Mouse (Mus musculus) mouse trophoblast stem cell (cell line): ENCODE measurements around the gene Asf1b.

Experiments used
- in situ Hi-C, 2 experiments: fragments of 300-500 bp; cut with MseI, MboI; formaldehyde crosslinking; loops; 2 replicates in 1 of 2; 3 replicates in 1 of 2; pipeline ENCODE4 v1.15.1; 2025

Asf1b gene

DNA sequence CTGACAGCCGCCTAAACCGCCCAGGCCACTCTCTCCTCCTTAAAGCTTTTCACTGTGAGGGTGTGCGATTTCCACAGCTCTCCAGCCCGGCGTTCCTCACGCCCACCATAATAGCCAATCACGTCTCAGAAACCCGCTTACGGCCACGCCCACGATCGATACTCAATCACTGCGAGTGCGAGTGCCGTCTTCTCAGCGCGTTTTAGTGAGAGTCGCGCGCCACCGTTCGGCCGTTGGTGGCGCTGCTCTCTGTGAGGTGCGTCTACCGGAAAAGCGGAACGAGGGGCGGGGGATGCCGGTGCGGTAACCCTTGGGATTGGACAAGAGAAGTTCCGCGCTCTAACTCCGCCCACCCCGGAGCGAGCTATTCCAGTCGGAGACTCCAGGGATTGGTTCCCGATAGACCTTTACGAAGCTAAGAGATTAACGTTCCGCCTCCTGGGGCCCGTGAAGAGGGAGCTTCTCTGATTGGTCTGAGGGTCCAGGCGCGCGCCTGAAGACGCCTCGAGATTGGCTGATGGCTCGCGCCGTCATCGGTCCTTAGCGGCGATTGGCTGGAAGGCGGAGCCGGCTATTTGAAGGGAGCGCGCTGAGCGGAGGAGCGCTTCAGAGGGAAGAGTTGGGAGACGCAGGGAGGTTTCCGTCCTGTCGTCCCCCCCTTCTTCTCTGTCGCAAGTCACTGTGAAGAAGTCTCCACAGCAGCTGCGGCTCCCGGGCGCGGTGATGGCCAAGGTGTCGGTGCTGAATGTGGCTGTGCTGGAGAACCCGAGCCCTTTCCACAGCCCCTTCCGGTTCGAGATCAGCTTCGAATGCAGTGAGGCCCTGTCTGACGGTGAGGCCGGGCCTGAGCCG lies at the start of gene Asf1b, which contains the start of gene Gm10644:
Gene Asf1b (plus strand): TSS at position 402 of the 852 bp plus-strand sequence.
Gene Gm10644 (minus strand): TSS at position 100 of the 852 bp plus-strand sequence.
- in situ Hi-C loops, result no loop called here

DNA sequence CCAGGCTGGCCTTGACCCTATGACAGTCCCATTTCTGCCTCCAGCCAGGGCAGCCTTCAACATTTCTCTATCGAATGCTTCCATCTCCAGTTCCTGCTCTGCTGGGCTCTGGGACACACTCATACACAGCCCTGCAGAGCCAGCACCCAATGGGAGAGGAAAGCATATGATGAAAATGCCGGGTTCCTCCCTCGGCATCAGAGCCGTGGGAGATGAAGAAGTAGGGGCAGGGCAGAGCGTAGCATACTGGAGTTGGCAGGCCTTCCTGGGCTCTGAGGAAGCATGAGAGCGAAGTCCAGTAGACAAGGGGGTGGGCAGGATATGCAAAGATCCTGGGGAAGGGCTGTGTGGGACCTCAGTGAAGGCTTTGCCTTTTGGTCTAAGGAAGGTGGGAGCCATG lies 46.7 kb upstream of the Asf1b start:
- in situ Hi-C loops, result no loop called here

DNA sequence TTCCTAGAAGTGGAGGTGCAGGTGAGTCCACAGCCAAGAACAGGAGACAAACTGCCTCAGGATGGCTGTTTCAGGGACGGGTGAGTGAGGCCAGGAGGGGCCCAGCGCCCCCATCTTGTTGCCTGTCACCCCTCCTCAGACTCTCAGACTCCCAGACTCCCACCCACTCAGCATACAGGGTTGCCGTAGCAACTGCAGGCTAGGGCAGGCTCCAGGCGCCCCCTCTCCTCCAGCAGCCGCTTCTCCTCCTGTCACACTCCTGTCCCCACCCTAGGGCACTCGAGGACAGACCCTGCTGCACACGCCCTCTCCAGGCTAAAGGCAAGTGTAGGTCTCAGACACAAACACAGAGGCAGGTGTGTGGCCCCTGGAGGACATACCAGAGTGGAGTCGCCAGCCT lies 46.0 kb upstream of the Asf1b start:
- in situ Hi-C loops, result no loop called here

DNA sequence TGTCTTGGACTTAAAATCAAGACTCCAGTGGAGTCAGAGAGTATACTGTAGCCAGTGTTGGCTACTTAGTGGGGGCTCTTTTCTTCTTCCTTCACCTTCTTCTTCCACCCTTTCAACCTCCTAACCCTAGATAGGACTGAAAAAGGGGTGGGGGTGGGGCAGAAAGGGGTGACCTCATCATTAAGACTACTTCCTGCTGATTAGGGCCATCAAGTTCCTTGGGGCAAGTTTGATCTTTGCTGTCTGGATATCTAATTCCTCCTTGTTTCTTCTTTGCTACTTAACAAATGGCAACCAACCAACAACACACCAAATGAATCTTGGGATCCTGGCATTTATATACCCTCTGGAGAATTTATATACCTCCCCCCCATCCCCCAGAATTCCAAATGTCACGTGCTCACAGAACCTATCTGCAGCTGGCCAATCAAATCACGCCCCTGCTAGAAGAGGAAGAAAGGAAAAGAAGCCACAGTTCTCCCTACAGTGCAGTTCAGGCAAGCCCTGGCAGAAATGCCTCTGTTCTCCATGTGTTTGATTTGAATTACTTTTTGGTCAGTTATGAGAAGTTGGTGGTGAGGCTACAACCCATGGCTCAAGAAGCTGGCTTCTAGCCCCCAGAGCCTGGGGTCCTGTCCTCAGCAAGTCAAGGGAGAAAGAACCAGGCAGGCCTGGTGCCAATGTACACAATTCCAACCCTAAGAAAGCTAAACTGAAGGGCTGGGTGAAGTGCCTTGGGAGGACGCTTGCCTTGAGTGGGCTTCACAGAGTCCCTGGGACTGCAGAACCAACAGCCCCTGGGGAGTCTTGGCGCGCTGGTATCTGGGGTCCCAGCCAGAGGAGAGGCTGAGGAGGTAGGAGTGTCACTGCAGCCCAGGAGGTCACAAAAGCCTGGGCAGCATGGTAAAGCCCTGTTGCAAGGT lies 43.2 kb upstream of the Asf1b start:
- in situ Hi-C loops, result no loop called here

DNA sequence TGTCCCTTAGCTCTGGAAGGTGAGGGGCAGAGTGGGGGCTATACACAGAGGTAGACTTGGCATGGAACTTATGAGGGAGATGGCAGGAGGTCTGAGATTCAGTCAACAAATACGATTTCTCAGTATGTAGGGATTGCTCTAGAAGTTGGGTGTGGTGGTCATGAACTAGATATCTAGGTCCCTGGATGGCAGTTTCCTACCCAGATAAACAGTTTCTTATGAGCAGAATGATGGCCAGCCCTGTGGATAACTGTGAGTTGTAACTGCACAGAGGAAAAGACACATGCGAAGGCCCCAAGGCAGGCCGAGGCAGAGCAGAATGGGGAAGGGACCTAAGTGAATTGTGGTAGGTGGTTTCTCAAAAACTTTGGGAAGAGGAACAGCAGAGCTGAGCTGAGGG lies 41.1 kb upstream of the Asf1b start:
- in situ Hi-C loops, result no loop called here

DNA sequence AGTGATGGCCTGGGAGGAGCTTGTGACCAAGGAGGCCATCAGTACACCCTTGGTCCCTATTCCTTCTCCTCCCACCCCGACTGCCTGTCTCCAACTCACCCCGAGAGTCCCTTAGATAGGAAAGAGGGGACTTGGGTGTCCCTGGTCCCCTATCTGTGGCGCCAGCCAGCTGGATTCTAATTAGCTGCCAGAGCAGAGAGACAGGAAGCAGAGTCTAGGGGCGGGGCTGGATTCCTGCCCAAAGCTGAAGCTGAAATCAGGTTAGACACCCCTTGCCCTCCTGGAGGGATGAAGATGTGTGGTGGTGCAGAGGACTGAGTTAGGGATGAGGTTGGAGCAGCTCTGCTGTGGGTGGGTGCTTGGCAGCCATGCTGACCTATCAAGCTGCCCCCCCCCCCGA lies 40.4 kb upstream of the Asf1b start:
- in situ Hi-C loops, result no loop called here

DNA sequence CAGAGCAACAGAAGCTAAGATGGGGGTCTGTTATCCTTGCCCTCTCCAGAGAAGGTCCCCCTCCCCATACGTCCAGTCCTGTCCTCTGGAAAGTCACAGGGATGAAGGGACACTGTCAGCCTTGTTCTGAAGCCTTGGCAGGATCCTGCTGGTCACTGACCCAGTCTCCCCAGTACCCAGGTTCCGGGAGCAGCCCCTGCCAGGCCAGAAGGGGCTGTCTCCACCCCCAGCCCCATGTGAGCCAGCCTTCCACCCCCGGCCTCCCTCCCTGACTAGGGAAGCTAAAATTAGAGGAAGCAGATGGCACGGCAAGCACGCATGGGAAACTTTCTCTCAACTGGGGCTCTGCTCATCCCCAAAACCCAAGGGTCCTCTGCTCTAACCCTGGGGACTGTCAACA lies 39.3 kb upstream of the Asf1b start:
- in situ Hi-C loops, result no loop called here

DNA sequence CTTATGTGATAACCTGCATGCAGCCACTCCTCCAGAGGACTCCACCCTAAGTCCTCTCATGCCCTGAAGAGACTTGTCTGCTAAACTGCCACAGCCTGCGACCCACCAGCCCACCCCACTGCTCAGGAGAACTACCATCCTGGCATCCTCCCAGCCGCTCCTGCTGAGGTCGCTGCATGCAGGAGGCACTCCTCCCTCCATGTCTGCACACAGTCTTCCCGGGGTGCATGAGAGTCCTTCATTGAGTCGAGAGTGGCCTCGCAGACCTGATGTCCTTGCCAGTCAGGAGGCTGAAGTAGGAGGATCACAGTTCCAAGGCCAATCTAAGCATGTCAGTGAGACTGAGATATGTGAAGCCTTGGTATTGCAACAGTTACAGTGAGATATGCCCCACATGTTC lies 37.7 kb upstream of the Asf1b start:
- in situ Hi-C loops, result no loop called here

DNA sequence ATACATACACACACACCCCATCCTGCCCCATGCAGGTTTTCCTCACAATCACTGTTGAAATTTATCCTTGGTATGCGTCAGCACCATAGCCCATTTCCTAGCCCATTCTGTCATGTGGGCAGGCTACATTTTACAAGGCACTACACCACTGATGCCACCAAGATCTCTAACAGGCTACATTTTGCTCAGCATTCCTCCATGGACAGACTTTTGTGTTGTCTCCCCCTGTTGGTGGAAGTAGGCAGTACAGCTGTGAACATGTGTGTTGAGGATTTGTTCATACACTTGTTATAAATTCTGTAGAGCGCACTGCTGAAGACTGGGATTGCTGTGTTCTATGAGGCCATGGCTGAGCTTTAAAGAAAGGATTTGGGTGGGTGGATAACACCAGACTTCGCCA lies 33.7 kb upstream of the Asf1b start:
- in situ Hi-C loops, result no loop called here

DNA sequence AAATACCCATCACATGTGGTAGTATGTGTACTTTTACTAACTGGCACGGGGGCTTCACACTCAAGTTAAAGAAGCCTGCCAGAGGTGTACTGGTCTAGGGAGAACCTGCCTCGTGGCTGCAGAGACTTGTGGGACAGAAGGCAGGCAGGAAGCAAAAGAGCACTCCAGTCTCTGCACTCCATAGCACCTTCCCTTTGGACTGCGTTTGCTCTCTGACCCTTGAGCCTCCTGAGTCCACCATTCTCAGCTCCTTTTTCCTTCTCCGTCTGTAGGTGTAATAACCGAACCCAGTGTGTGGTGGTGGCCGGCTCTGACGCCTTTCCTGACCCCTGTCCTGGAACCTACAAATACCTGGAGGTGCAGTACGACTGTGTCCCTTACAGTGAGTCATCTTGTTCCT lies 32.6 kb upstream of the Asf1b start:
- in situ Hi-C loops, result no loop called here

DNA sequence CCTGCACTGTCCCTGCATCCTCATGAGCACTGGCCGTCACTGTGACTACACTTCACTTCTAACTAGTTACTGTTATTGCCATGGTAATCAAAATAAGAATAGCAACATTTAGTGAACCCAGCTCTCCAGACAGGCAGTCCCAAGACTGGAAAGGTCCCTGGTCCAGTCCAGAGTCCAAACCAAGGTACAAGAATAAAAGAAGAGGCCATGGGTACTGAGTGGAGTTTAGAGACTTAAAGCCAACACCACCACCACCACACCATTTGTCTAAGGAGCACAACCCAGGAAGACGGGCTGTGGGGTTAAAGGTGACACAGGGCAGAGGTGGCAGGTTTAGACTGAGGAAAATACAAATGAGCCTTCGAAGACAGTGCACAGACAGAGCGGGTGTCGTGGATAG lies 30.7 kb upstream of the Asf1b start:
- in situ Hi-C loops, result no loop called here

DNA sequence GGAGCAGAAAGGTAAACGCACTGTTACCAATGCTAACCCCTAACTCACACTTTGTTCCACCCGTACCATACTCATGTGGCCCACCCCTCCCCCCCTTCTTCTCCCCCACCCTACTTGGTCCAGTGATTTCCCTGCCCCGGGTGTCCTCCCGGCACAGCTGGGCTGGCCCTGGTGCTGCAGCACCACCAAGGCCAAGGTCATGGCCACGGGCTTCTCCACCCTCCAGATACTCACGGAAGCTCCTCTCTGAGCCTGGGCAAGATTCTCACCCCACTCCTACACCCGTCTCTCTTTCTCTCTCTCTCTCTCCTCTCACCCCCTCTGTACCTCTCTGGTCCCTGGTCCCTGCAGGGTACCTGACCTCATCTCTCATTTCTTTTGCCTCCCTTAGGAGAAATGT lies 29.0 kb upstream of the Asf1b start:
- in situ Hi-C loops, result no loop called here

DNA sequence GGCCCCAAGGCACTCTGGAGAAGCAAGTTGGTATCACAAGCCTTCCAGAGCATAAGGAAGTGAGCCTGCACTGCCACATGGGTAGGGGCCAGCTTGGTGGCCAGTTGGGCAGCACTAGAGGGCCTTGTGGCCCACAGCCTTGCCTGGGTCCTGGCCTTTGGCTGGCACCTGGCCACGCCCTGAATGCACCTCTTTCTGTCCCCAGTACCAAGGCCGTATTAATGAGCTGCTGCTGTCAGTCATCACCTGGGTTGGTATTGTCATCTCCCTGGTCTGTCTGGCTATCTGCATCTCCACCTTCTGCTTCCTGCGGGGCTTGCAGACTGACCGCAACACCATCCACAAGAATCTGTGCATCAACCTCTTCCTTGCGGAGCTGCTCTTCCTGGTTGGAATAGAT lies 21.1 kb upstream of the Asf1b start:
- in situ Hi-C loops, result no loop called here

DNA sequence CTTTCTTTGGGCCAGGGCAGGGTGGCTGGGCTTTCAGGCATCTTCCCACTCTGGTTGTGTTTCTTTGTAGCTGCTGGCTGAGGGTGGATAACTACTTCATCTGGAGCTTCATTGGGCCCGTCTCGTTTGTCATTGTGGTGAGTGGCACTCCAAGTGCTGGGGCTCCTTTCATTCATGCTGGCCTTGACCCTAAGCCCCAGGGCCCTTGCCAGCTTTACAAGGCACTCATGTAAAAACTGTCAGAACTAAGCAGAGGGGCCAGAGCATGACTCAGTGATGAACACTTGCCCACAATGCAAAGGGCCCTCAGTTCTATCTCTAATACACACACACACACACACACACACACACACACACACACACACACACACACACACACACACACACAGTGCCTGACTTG lies 20.3 kb upstream of the Asf1b start:
- in situ Hi-C loops, result no loop called here

DNA sequence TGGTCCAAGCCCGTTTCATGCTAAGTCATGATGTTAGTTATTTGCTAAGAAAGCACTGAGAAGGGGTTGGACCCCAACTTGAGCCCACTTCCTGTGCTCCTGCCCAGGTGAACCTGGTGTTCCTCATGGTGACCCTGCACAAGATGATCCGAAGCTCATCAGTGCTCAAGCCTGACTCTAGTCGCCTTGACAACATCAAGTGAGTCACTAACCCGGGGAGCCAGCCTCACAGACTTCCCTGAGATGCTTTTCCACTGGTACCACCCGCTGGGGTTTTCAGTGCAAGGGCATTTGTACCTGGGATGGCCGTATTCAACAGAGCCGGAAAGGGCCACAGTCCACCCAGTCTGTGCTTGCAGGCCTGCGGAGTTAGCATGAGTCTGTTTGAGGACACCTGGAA lies 19.9 kb upstream of the Asf1b start:
- in situ Hi-C loops, result no loop called here

DNA sequence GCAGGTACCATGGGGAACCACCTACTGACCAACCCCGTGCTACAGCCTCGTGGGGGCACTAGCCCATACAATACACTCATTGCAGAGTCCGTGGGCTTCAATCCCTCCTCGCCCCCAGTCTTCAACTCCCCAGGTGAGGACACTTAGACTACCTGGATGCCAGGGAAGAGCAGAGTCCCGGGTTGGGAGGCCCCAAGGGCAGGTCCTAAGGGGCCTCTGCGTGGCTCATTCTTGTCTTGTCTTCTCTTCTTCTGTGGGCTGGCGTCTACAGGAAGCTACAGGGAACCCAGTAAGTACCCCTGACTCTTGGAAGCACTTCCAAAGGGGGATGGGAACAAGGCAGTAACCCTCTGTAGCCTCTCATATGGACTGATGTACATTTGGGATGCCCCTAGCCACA lies 17.7 kb upstream of the Asf1b start:
- in situ Hi-C loops, result no loop called here

DNA sequence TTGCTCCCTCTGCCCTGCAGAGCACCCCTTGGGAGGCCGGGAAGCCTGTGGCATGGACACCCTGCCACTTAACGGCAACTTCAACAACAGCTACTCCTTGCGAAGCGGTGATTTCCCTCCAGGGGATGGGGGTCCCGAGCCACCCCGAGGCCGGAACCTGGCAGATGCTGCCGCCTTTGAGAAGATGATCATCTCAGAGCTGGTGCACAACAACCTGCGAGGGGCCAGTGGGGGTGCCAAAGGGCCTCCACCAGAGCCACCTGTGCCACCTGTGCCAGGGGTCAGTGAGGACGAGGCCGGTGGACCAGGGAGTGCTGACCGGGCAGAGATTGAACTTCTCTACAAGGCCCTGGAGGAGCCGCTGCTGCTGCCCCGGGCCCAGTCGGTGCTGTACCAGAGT lies 17.0 kb upstream of the Asf1b start:
- in situ Hi-C loops, result no loop called here

DNA sequence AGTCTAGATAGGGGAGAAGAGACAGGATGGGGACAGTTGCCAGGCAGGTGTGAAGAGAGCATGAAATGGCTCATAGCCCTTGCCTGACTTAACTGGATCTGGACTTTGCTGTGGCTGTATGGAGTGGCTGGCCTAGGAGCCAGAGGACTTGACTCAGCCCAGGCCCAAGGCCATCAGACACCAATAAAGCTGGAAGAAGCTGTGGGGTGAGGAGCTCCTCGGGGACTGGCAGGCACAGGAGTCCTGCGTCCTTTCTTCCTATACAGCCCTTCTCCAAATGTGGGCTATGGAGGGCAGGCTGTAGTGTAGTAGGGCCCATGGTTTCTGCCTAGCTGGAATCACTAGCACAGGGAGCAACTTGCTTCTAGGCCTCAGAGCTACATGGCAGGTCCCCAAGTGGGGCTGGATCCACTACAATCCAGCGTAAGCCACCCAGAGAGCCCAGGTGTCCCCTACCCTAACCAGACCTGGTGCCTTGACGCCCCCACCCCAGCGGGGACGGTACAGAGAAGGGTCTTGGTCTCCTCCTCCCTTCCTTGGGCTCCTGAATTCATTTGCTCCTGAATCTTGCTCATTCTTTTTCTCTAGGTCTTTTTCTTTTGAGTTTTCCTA lies 14.1 kb upstream of the Asf1b start:
- in situ Hi-C loops, result no loop called here

DNA sequence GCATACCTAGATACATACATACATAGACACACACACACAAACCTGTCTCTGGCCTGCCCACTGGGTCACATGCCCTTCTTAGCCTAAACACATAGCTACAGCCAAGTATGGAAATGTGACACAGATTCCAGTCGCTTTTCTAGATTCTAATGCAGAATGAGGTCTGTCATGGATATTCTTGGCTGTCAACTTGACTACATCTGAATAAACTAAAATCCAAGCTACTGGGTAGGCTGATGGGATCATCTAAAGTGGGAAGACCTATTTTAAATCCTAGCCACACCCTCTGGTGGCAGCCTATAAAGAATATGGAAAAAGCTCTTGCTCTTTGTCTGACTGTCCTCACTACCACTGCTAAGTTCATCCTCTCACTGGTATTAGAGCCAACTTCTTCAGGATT lies 12.9 kb upstream of the Asf1b start:
- in situ Hi-C loops, result no loop called here

DNA sequence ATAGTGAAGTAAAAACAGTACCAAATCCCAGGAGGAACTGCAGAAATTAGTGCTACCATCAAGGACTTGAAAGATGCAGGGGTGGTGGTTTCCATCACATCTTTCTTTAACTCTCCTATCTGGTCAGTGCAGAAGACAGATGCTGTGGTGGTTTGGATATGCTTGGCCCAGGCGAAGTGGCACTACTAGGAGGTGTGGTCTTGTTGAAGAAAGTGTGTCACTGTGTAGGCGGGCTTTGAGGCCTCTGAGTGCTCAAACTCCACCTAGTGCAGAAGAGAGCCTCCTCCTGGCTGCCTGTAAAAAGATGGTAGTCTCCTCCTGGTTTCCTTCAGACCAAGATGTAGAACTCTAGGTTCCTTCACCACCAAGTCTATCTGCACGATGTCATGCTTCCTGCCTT lies 9.8 kb upstream of the Asf1b start:
- in situ Hi-C loops, result no loop called here

DNA sequence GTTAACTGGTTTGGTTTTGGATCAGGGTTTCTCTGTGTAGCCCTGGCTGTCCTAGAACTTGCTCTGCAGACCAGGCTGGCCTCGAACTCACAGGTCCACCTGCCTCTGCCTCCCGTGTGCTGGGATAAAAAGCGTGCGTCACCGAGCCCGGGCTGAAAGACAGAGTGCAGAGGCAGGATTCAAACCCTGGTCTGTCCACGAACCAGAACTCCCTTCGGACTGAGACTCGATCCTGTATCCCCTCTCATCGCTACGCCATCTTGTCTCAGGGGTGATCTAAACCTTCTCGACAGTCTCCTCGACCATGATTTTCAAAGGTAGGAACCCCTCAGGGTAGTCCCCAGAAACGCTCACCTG lies 580 bp upstream of the Asf1b start:
- in situ Hi-C loops, result no loop called here

DNA sequence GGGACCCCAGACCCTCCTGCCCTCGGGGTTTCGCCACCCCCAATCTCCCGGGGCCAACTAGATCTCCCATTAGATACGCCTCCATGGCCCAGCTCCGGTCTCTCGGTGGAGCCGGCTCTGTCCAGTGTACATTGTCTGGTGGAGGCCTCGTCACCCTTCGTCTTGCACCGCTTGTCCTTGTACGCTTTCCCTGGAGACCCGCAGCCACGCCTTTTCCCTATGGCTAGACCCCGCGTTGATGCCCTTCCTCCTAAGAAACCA lies 581 bp downstream of the Asf1b start:
- in situ Hi-C loops, result no loop called here

DNA sequence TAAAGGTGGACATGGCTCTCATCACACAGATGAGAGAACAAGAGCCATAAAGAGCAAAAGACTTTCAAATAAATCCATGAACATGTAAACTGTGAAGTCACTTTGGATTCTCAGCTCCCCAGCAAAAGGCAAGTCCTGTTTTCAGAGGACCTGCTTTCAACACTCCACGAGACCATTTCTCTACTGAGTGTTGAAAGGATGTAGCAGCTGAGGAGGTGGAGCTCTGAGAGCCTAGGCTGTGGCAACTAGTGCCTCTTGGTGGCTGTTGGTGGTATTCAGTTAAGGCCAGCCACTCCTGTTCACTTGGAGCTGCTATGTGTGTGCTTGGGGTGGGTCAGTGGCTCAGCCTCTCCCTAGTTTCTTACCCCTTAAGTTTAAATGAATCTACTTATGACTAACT lies 1.5 kb downstream of the Asf1b start:
- in situ Hi-C loops, result no loop called here
